Mouse (Mus musculus) thymus, adult 2 months (tissue): ENCODE results near the gene Parp14. TPM values are rescaled to one million over a fixed set of nuclear protein-coding genes. Genes with fewer than 3 reads are reported as not detected.

Source experiments
- DNase-seq: peaks from one replicate; pipeline ENCODE4 v3.0.0; 2021
- H3K27ac ChIP-seq: fragments of 200-500 bp; 2 replicates; pipeline ENCODE4 v1.5.1; 2012; ENCODE audit warnings: low read length, control low read depth; ENCODE audit not compliant: control insufficient read depth, insufficient read depth
- H3K27me3 ChIP-seq: fragments of 200-500 bp; 2 replicates; pipeline ENCODE4 v1.6.1; 2012; ENCODE audit warnings: mild to moderate bottlenecking, low read length, moderate library complexity, mixed read lengths; ENCODE audit not compliant: control insufficient read depth, insufficient read depth
- H3K36me3 ChIP-seq: fragments of 200-500 bp; 2 replicates; pipeline ENCODE4 v1.6.1; 2012; ENCODE audit warnings: mild to moderate bottlenecking, low read length, moderate library complexity; ENCODE audit not compliant: control insufficient read depth, insufficient read depth
- H3K4me1 ChIP-seq: fragments of 200-500 bp; replicated peaks from 2 replicates; pipeline ENCODE4 v1.6.1; 2012; ENCODE audit warnings: low read length; ENCODE audit not compliant: control insufficient read depth, insufficient read depth
- H3K4me3 ChIP-seq: fragments of 200-500 bp; 2 replicates; pipeline ENCODE4 v1.5.1; 2012; ENCODE audit warnings: mild to moderate bottlenecking, low read length, control low read depth, moderate library complexity; ENCODE audit not compliant: control insufficient read depth, insufficient read depth
- CTCF ChIP-seq: fragments of 200-500 bp; IDR thresholded peaks from 2 replicates; pipeline ENCODE4 v1.5.1; 2012; ENCODE audit warnings: mild to moderate bottlenecking, control low read depth, low read length, moderate library complexity, borderline replicate concordance; ENCODE audit not compliant: control insufficient read depth, poor library complexity, insufficient read depth; ENCODE audit errors: extremely low read depth
- POLR2A ChIP-seq: fragments of 200-500 bp; IDR thresholded peaks from 2 replicates; pipeline ENCODE4 v1.6.1; 2012; ENCODE audit warnings: mild to moderate bottlenecking, low read length, control low read depth, moderate library complexity; ENCODE audit not compliant: control insufficient read depth, poor library complexity, insufficient read depth; ENCODE audit errors: extremely low read depth
- WGBS: fragments of 180-500 bp; shearing (Covaris S2); methylation state at CpG from one replicate; pipeline ENCODE4 v1.1.7; 2018; 5-methylcytosine and 5-hydroxymethylcytosine counted together
- polyA plus RNA-seq: library from polyadenylated mRNA; depleted of rRNA; stranded (reverse); fragments of >200 nt; gene quantifications from 2 replicates; pipeline ENCODE4 v1.2.3, GENCODE M21; 2012

The Parp14 gene
- polyA plus RNA-seq, 1 experiment, result 10.5 TPM

- peaks cover 21% of the 10 kb centered on the region for H3K4me1 ChIP-seq
- H3K27me3 ChIP-seq, result no peaks in the 10 kb centered on the region
- H3K27ac ChIP-seq, result peak overlapping the region; percentile 7
- TF ChIP-seq POLR2A, result no peak
- TF ChIP-seq CTCF, result no peak
- WGBS, result 16% methylated on average over 12 of the region's 12 CpGs
- no peaks in the 10 kb centered on the region for H3K36me3 ChIP-seq
- H3K4me3 ChIP-seq, result peak overlapping the region; percentile 98
- no peak for DNase-seq
These were observed 554 bp upstream of the Parp14 start for GRCm38 (mm10) chr16:35871898-35872297.

- Histone ChIP-seq H3K27ac (peak overlapping the region; percentile 7; the same call in 1 of the 2 replicates), H3K36me3 (no peaks in the 10 kb centered on the region), H3K4me3 (peak overlapping the region; percentile 98), H3K27me3 (no peaks in the 10 kb centered on the region), H3K4me1 (peaks cover 21% of the 10 kb centered on the region)
- no peak for TF ChIP-seq POLR2A
- TF ChIP-seq CTCF, result no peak
- WGBS, result under 1% methylated on average over 12 of the region's 12 CpGs
- DNase-seq, result no peak
These were observed 730 bp downstream of the Parp14 start for GRCm38 (mm10) chr16:35870581-35871047.

- Histone ChIP-seq H3K4me3 (no peak overlapping the region), H3K27ac (no peak overlapping the region)
- WGBS, result 41% methylated on average over 6 of the region's 6 CpGs
These were observed 1.7 kb downstream of the Parp14 start for GRCm38 (mm10) chr16:35869656-35870055.

GRCm38 (mm10) chr16:35869126-35869525, 2.2 kb downstream of the Parp14 start:
- 15% methylated on average over 3 of the region's 3 CpGs for WGBS
- 0 out of 2 replicates have a peak, but pooled peaks cover 4% of the 10 kb centered on the region for H3K36me3 ChIP-seq
- H3K27me3 ChIP-seq, result no peaks in the 10 kb centered on the region
- H3K4me1 ChIP-seq, result peaks cover 21% of the 10 kb centered on the region
- peak; percentile 12 for DNase-seq
- peak overlapping the region; percentile 28 for H3K4me3 ChIP-seq
- TF ChIP-seq POLR2A (no peak), CTCF (no peak)
- peak overlapping the region; percentile 59; the same call in 1 of the 2 replicates for H3K27ac ChIP-seq

More at GRCm38 (mm10) chr16:35869656-35870055, 1.7 kb downstream of the Parp14 start:
- DNase-seq, result no peak
- no peaks in the 10 kb centered on the region for H3K36me3 ChIP-seq
- H3K27me3 ChIP-seq, result no peaks in the 10 kb centered on the region
- TF ChIP-seq POLR2A (no peak), CTCF (no peak)
- H3K4me1 ChIP-seq, result peaks cover 21% of the 10 kb centered on the region

- TF ChIP-seq CTCF (no peak), POLR2A (no peak)
- peaks cover 21% of the 10 kb centered on the region for H3K4me1 ChIP-seq
- DNase-seq, result no peak
- no peak overlapping the region for H3K27ac ChIP-seq
- no peak overlapping the region for H3K4me3 ChIP-seq
- H3K36me3 ChIP-seq, result peaks cover 12% of the 10 kb centered on the region
- 95% methylated on average over 11 of the region's 11 CpGs for WGBS
- no peaks in the 10 kb centered on the region for H3K27me3 ChIP-seq
These were observed 3.6 kb downstream of the Parp14 start for GRCm38 (mm10) chr16:35867726-35868125.

GRCm38 (mm10) chr16:35862057-35862456, 9.3 kb downstream of the Parp14 start:
- DNase-seq, result peak; percentile 23
- no peak overlapping the region for H3K27ac ChIP-seq
- 97% methylated on average over 1 of the region's 1 CpGs for WGBS
- no peak overlapping the region for H3K4me3 ChIP-seq
- H3K27me3 ChIP-seq, result no peaks in the 10 kb centered on the region
- TF ChIP-seq POLR2A (no peak), CTCF (no peak)
- H3K36me3 ChIP-seq, result peaks cover 32% of the 10 kb centered on the region
- no peaks in the 10 kb centered on the region for H3K4me1 ChIP-seq

DNA sequence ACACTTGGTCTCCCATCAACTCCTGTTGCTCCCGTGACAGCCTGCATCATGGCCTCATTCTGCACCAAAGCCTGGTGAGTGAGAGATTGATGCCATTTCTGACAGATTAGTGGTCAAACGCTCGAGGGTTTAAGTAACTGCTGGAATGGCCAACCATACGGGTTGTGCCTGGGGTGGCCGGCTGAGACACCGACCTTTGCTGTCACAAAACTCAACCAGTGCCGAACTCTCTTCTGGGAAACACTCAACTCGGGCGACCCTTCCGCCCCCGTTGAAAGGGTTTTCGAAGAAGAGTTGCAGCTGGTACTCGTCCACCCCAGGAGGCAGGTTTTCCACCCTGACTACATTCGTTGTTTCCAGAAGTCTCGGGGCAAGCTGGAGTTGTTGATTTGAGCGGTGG, 11.1 kb downstream of the Parp14 start:
- Histone ChIP-seq H3K4me1 (no peaks in the 10 kb centered on the region), H3K27ac (no peak overlapping the region), H3K4me3 (no peak overlapping the region), H3K36me3 (peaks cover 32% of the 10 kb centered on the region), H3K27me3 (no peaks in the 10 kb centered on the region)
- whole genome bisulfite sequencing, result 95% methylated on average over 16 of the region's 16 CpGs
- DNase-seq, result no peak
- TF ChIP-seq POLR2A, result no peak
- no peak for TF ChIP-seq CTCF

GRCm38 (mm10) chr16:35856766-35857165, 14.6 kb downstream of the Parp14 start:
- TF ChIP-seq POLR2A (no peak), CTCF (no peak)
- no peaks in the 10 kb centered on the region for H3K27me3 ChIP-seq
- H3K4me3 ChIP-seq, result no peak overlapping the region
- H3K4me1 ChIP-seq, result no peaks in the 10 kb centered on the region
- no peak for DNase-seq
- H3K36me3 ChIP-seq, result peaks cover 20% of the 10 kb centered on the region
- H3K27ac ChIP-seq, result no peak overlapping the region
- 98% methylated on average over 18 of the region's 18 CpGs for WGBS
